Mouse (Mus musculus): Measurements from ENCODE around the gene Vmn2r85. TPM values are rescaled to one million over a fixed set of nuclear protein-coding genes. Genes with fewer than 3 reads are reported as not detected.
"Not testable (repeated sequence)": the region's sequence is repeated elsewhere in the genome, so short reads cannot be mapped to it uniquely, and the experiment has no call there.

Gene Vmn2r85
- polyA plus RNA-seq (2012; ENCODE audit: insufficient read depth, insufficient read length, missing spikeins), result not detected in 2 replicates

DNA sequence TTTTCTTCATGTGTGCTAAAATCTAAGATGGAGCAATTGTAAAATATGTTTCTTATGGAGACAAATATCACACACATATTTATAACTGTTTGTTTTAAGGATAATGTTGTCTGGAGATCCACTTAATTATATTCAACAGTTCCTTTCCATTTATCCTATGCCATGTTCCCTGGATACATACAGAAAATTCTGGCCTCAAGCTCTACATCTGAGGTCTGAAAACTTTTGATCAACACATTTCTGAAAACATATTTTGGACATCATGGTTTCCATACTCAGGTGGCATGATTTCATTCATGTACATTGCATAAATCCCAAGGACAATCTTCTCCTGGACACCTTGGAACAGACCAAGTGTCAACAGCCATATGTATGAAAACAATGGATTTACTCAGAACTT is at the start of gene Vmn2r85:
Vmn2r85 (minus strand) TSS at position 101 of the 400 bp plus-strand sequence.
- H3K4me3 ChIP-seq (ENCODE audit: insufficient read depth, low read depth, low read length); H3K4me1 ChIP-seq (ENCODE audit: control insufficient read depth, insufficient read depth, insufficient read length, low read length); H3K27ac ChIP-seq (replicated peaks; ENCODE audit: low read depth, low read length): not testable (repeated sequence)

DNA sequence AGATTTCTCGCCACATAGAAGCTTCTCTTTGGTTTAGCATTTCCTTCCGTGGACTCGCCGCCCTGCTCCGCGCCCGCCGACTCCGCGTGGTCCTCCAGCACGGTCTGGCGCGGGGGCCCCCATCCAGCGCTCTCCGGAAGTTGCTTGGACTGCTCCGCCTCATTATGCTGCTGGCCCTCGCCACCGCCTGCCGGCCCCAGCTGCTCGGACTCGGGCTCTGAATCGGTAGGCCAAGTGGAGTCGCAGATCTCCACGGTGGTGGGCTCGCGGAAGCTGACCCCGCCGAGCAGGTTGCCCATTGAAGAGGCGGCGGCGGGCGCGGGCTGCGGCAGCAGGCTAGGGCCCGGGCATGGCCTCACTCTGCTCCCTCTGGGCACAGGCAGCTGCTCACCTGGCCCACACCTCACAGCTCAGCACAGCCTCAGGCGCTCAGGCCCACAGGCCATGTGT is 40.8 kb upstream of the Vmn2r85 start:
- H3K27ac ChIP-seq (replicated peaks; ENCODE audit: low read depth, low read length), result no peak overlapping the region
- no peaks in the 10 kb centered on the region; the same call in 1 of the 2 replicates for H3K4me1 ChIP-seq (ENCODE audit: control insufficient read depth, insufficient read depth, insufficient read length, low read length)
- no peak overlapping the region; the same call in 1 of the 2 replicates for H3K4me3 ChIP-seq (ENCODE audit: insufficient read depth, low read depth, low read length)

DNA sequence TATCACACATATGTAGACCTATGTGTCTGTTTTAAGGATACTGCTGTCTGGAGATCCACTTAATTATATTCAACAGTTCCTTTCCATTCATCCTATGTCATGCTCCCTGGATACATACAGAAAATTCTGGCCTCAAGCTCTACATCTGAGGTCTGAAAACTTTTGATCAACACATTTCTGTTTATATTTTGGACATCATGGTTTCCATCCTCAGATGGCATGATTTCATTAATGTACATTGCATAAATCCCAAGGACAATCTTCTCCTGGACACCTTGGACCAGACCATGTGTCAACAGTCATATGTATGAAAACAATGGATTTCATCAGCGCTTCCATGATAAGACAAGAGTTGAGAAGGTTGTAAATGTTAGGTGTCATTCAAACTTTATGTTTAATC is 26.4 kb upstream of the Vmn2r85 start, which contains the start of gene Vmn2r86:
Vmn2r86 (minus strand) TSS at position 101 of the 400 bp plus-strand sequence.
- not testable (repeated sequence) for H3K27ac ChIP-seq (replicated peaks; ENCODE audit: low read depth, low read length); H3K4me1 ChIP-seq (ENCODE audit: control insufficient read depth, insufficient read depth, insufficient read length, low read length); H3K4me3 ChIP-seq (ENCODE audit: insufficient read depth, low read depth, low read length)

DNA sequence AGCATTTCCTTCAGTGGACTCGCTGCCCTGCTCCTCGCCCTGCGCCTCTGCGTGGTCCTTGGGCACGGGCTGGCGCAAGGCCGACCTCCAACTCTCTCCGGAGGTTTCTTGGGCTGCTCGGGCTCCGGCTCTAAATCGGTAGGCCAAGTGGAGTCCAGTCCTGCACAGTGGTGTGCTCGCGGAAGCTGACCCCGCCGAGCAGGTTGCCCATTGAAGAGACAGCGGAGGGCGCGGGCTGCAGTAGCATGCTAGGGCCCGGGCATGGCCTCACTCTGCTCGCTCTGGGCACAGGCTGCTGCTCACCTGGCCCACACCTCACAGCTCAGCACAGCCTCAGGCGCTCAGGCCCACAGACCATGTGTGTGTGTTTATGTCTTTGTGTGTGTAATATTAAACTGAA is 15.3 kb upstream of the Vmn2r85 start:
- no peak overlapping the region for H3K4me3 ChIP-seq (ENCODE audit: insufficient read depth, low read depth, low read length)
- no peak overlapping the region for H3K27ac ChIP-seq (replicated peaks; ENCODE audit: low read depth, low read length)

DNA sequence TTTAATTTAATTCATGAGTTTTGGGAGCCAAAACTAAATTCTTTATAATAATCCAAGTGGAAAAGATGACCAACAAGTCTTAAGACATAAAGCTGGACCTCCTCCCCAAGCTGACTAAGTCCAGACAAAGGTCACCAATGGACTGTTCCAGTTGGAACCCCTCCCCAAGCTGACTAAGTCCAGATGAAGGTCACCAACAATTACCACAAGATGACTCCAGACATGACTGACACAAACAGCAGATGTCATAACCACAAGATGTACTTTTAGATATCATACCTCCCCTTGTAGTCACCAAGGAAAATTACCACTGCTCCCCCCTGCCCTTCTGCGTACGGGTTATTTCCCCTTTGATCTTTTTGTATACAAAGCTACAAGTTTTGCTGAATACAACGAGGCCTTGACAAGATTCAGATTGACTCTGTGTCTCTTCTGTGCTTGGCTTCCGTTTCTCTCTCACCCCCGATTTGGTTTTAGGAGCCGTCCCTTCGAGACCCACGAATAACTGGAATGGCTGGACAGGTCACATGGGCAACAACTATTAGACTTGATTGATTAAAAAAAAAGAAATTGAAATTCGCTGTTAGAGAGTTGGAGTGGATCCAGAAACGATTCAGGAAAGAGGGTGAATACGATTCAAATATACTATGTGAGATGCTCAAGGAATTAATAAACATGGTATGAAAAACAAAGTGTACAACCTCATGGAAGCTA is 4.8 kb upstream of the Vmn2r85 start:
- not testable (repeated sequence) for H3K27ac ChIP-seq (replicated peaks; ENCODE audit: low read depth, low read length); H3K4me1 ChIP-seq (ENCODE audit: control insufficient read depth, insufficient read depth, insufficient read length, low read length); H3K4me3 ChIP-seq (ENCODE audit: insufficient read depth, low read depth, low read length)

More for the DNA sequence above, 15.3 kb upstream of the Vmn2r85 start:
- H3K4me1 ChIP-seq (ENCODE audit: control insufficient read depth, insufficient read depth, insufficient read length, low read length), result no peaks in the 10 kb centered on the region

DNA sequence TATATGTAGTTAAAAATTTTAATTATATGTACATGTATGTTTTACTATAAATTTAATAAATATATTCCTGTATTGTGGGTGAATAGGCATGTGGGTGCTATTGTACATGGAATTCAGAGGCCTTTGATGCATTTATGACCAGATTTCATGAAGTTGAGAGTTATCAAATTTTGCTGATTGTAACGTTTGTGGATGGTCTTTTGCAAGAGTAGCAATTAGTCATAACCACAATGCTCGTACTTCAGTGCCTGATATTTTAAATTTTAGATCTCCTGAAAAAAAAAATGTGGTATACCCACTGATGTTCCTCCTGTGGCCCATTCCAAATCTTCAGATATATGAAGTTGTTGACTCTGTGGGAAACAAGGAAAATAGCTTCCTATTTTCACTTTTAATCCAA is 7.1 kb downstream of the Vmn2r85 start:
- not testable (repeated sequence) for H3K4me3 ChIP-seq (ENCODE audit: insufficient read depth, low read depth, low read length); H3K27ac ChIP-seq (replicated peaks; ENCODE audit: low read depth, low read length); H3K4me1 ChIP-seq (ENCODE audit: control insufficient read depth, insufficient read depth, insufficient read length, low read length)

DNA sequence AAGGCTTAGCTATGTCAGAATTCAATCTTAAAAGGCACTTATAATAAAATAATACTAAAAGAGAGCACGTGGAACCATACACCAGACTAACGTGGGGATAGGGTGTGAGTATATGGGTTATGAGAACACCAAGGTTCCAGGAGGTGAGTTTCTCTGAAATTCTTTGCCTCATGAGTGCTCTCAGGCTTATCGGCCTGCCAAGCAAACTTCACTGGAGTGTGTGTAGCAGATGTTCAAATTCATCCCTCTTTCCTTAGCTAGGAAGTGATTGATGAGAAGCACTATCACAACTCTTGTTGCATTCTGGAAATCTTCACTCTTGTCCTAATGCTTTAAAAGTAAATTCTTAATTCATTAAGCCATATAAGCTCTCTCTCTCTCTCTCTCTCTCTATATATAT is 9.1 kb downstream of the Vmn2r85 start:
- Histone ChIP-seq H3K27ac (replicated peaks; ENCODE audit: low read depth, low read length) (no peak overlapping the region), H3K4me3 (ENCODE audit: insufficient read depth, low read depth, low read length) (no peak overlapping the region), H3K4me1 (ENCODE audit: control insufficient read depth, insufficient read depth, insufficient read length, low read length) (no peaks in the 10 kb centered on the region)

DNA sequence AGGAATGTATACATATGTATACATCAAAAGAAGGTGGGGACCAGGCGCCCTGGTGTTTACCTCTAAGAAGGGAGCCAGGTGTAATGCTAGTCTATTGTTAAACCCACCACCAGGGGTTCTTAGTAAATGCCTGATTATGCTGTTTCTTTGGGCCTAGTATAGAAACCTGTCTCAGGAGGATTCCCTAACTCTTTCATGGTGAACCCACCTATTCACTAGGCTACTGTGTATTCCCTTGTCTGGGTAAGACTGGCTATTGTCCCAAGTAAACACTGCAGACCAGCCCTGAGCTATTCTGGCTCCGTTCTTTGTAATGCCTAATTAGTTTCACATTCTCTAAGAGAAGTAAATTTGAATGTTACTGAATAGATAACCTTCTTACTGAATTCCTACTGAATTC is 9.5 kb downstream of the Vmn2r85 start:
- H3K4me3 ChIP-seq (ENCODE audit: insufficient read depth, low read depth, low read length); H3K27ac ChIP-seq (replicated peaks; ENCODE audit: low read depth, low read length); H3K4me1 ChIP-seq (ENCODE audit: control insufficient read depth, insufficient read depth, insufficient read length, low read length): not testable (repeated sequence)

DNA sequence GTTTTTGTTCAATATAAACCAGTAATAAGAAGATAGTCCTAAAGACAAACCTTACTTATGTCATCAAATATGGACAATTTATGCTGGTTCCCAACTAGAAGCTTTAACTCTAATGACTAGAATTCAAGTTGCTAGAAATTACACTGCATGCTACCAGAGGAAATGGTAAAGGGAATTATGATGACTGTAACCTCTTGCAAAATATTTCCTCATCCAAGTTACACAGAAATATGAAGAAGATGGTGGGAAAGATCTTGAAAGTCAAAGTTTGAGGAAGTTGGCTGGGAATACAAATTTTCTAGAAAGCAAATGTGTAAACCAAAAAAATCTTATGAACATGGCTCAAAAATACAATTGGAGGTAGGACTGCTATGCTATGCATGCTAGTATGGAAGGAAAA is 13.2 kb downstream of the Vmn2r85 start:
- H3K27ac ChIP-seq (replicated peaks; ENCODE audit: low read depth, low read length); H3K4me3 ChIP-seq (ENCODE audit: insufficient read depth, low read depth, low read length); H3K4me1 ChIP-seq (ENCODE audit: control insufficient read depth, insufficient read depth, insufficient read length, low read length): not testable (repeated sequence)

DNA sequence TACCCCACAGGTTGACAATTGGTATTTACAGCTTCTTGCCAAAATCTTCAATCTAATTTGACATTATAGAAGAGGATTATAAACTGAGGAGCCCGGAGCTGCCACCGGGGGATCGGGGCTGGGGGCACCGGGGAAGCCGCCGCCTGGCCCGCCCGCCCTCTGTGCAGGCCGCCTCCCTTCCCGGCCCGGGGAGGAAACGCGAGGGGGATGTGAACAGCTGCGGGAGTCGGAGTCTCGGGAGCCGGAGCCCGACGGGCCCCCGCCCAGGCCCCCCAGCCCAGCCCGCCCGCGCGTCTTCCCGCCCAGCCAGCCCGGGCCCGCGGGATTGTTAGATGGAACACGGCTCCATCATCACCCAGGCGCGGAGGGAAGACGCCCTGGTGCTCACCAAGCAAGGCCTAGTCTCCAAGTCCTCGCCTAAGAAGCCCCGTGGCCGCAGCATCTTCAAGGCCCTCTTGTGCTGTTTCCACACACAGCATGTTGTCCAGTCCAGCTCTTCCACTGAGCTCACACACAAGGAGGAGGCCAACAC is 17.3 kb downstream of the Vmn2r85 start:
- not testable (repeated sequence) for H3K4me3 ChIP-seq (ENCODE audit: insufficient read depth, low read depth, low read length); H3K4me1 ChIP-seq (ENCODE audit: control insufficient read depth, insufficient read depth, insufficient read length, low read length); H3K27ac ChIP-seq (replicated peaks; ENCODE audit: low read depth, low read length)

DNA sequence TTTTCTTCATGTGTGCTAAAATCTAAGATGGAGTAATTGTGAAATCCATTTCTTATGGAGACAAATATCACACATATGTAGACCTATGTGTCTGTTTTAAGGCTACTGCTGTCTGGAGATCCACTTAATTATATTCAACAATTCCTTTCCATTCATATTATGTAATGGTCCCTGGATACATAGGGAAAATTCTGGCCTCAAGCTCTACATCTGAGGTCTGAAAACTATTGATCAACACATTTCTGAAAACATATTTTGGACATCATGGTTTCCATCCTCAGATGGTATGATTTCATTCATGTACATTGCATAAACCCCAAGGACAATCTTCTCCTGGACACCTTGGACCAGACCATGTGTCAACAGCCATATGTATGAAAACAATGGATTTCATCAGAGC is 35.3 kb downstream of the Vmn2r85 start, which contains the start of gene Vmn2r84:
Vmn2r84 (minus strand) TSS at position 101 of the 400 bp plus-strand sequence.
- Histone ChIP-seq H3K4me3 (ENCODE audit: insufficient read depth, low read depth, low read length) (no peak within 1 kb of the TSS), H3K27ac (replicated peaks; ENCODE audit: low read depth, low read length) (no peak within 1 kb of the TSS), H3K4me1 (ENCODE audit: control insufficient read depth, insufficient read depth, insufficient read length, low read length) (no peaks in the 10 kb centered on the region)

DNA sequence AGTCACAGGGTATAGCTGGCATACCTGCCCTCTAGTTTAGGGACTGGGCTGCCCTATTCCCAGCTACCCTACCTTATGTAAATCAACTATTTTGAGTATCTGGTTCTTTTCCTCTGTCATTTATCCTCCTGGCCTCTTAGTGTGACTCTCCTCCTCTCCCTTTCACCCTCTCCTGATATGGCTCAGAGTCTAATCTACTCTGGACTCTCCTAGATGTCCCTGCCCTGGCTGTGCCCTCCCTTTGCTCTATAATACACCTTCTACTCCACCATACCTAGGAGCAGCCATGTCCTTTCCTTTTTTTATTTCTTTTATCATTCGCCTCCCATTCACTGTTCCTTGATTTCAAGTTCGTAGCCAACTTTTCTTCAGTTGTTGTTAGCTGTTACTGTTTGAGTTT is 54.4 kb downstream of the Vmn2r85 start:
- Histone ChIP-seq H3K4me1 (ENCODE audit: control insufficient read depth, insufficient read depth, insufficient read length, low read length) (no peaks in the 10 kb centered on the region), H3K4me3 (ENCODE audit: insufficient read depth, low read depth, low read length) (no peak overlapping the region), H3K27ac (replicated peaks; ENCODE audit: low read depth, low read length) (no peak overlapping the region)

DNA sequence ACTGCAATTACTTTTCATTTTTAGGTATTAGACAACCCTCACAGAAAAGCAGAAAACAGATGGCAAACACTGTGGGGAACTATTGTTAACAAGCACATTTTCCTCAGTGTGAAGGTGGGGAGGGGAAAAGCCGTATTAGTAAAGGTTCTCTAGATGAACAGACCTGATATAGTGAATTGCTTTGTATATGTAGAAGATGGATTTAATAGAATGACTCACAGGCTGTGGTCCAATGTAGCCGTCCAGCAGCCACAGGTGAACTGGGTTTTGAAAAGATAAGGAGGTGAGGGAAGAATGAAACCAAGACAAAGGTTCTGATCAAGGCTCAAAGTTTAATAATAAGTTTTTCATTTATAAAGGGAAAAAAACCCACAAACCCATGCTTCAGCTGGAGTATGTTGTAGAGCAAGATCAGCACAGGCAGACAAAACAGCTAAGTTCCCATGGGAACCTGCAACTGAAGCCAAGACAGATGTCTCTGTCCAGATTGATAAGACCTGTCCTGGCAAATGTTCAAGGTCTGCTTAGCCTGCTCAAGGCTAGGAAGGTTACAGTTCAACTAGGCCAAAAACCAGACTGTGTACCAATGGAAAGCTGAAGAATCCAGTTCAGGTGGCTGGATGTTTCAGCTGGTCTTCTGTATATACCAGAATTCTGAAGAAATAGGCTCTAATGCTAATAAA is 56.9 kb downstream of the Vmn2r85 start:
- Histone ChIP-seq H3K4me3 (ENCODE audit: insufficient read depth, low read depth, low read length) (no peak overlapping the region), H3K27ac (replicated peaks; ENCODE audit: low read depth, low read length) (no peak overlapping the region), H3K4me1 (ENCODE audit: control insufficient read depth, insufficient read depth, insufficient read length, low read length) (no peaks in the 10 kb centered on the region)

DNA sequence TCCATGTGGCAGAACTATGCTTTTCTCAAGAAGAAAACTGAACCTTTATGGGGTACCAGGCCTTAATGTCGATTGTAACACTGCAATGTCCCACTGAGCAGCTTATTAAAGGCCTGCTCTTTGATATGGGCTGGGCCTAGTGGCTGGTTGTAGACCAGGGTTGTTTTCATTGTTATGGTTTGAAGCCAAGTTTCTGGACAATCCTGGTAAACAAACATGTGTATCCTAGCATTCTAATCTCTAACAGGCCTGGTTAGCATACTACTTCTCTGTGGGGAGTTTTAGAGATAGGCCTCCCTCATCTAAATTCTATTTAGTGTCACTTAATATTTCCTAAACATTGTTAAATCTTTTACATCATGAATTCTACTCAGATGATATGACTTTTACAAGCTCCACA is 57.9 kb downstream of the Vmn2r85 start:
- no peak overlapping the region for H3K27ac ChIP-seq (replicated peaks; ENCODE audit: low read depth, low read length)
- no peaks in the 10 kb centered on the region for H3K4me1 ChIP-seq (ENCODE audit: control insufficient read depth, insufficient read depth, insufficient read length, low read length)

DNA sequence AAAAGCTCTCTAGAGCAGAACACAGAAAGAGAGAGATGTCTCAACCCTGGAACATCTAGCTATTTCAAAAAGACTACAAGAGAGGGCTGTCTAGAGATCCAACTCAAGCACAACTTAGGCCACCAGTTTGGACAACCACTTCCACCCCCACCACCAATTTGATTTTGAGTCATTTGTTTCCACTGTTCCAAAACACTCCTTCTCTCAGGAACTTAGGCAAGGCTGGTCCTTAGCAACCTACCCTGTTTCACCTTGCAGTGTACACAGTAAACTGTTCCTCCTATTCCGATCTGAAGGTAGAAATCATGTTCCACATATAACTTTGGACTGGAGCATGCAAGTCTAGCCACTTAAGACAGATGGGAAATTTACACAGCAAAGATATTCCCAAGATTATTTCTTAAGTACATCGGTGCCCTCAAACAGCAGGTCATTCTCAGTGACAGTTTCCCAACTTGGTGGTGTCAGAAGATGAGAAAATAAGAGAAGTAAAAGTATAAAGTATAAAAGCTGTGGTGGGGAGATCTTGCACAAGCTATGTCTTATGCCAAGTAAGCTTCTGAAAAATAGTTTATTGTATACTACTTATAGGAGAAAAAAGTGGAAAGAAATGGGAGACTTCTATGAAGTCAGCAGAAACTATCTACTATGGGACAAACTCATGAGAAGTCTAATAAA is 59.4 kb downstream of the Vmn2r85 start:
- Histone ChIP-seq H3K27ac (replicated peaks; ENCODE audit: low read depth, low read length) (no peak overlapping the region), H3K4me3 (ENCODE audit: insufficient read depth, low read depth, low read length) (no peak overlapping the region), H3K4me1 (ENCODE audit: control insufficient read depth, insufficient read depth, insufficient read length, low read length) (no peaks in the 10 kb centered on the region)

More for the DNA sequence above, 57.9 kb downstream of the Vmn2r85 start:
- no peak overlapping the region for H3K4me3 ChIP-seq (ENCODE audit: insufficient read depth, low read depth, low read length)

Measured in brown adipose tissue, adult 24 weeks (tissue).